Mouse (Mus musculus): ENCODE results near the gene Rnf166. TPM values are rescaled to one million over a fixed set of nuclear protein-coding genes. Genes with fewer than 3 reads are reported as not detected.

Gene Rnf166
- total and polyA plus RNA-seq, 3 experiments, result 36.9 to 99.4 (median 41.6) TPM

GRCm38 (mm10) chr8:122428163-122428562 is 47.7 kb downstream of the Rnf166 start:
- 87% methylated on average over 9 of the region's 9 CpGs for WGBS

GRCm38 (mm10) chr8:122427607-122428006 is 48.3 kb downstream of the Rnf166 start:
- Histone ChIP-seq H3K9ac (ENCODE audit: low read depth, low read length) (no peak overlapping the region), H3K79me2 (replicated peaks; ENCODE audit: control insufficient read depth, insufficient read depth, low read length) (no peaks in the 10 kb centered on the region), H3K4me1 (ENCODE audit: control insufficient read depth, insufficient read depth, low read length) (peaks cover 4% of the 10 kb centered on the region), H3K27ac (no peak overlapping the region), H3K4me3 (no peak overlapping the region), H3K36me3 (ENCODE audit: control insufficient read depth, insufficient read depth, low read length) (no peaks in the 10 kb centered on the region), H3K27me3 (ENCODE audit: control insufficient read depth, insufficient read depth, low read length) (no peaks in the 10 kb centered on the region)
- no peak for TF ChIP-seq CTCF (IDR thresholded peaks at IDR 0.05)
- TF ChIP-seq POLR2A (IDR thresholded peaks at IDR 0.05; ENCODE audit: insufficient read depth, low read depth, low read length), result no peak
- TF ChIP-seq EP300 (IDR thresholded peaks at IDR 0.05; ENCODE audit: insufficient read depth, low read depth, low read length), result no peak
- 90% methylated on average over 7 of the region's 7 CpGs for WGBS
- intact Hi-C loops (cut with DNase I), result no loop called here
- DNase-seq, result no peak

More at GRCm38 (mm10) chr8:122428163-122428562, 47.7 kb downstream of the Rnf166 start:
- TF ChIP-seq CTCF (IDR thresholded peaks at IDR 0.05), result no peak
- Histone ChIP-seq H3K4me3 (no peak overlapping the region), H3K27ac (no peak overlapping the region), H3K27me3 (ENCODE audit: control insufficient read depth, insufficient read depth, low read length) (no peaks in the 10 kb centered on the region), H3K9ac (ENCODE audit: low read depth, low read length) (no peak overlapping the region), H3K4me1 (ENCODE audit: control insufficient read depth, insufficient read depth, low read length) (peaks cover 6% of the 10 kb centered on the region), H3K36me3 (ENCODE audit: control insufficient read depth, insufficient read depth, low read length) (no peaks in the 10 kb centered on the region), H3K79me2 (replicated peaks; ENCODE audit: control insufficient read depth, insufficient read depth, low read length) (no peaks in the 10 kb centered on the region)
- DNase-seq, result no peak
- intact Hi-C loops (cut with DNase I), result no loop called here

- WGBS, result 62% methylated on average over 9 of the region's 9 CpGs
- DNase-seq, result peak in 1 of 2 experiments; percentile 17
- H3K79me2 ChIP-seq (replicated peaks; ENCODE audit: control insufficient read depth, insufficient read depth, low read length), result no peaks in the 10 kb centered on the region
- no peak overlapping the region for H3K9ac ChIP-seq (ENCODE audit: low read depth, low read length)
- TF ChIP-seq EP300 (IDR thresholded peaks at IDR 0.05; ENCODE audit: insufficient read depth, low read depth, low read length) (no peak), POLR2A (IDR thresholded peaks at IDR 0.05; ENCODE audit: insufficient read depth, low read depth, low read length) (no peak)
- H3K27ac ChIP-seq, result no peak overlapping the region
- intact Hi-C loops (cut with DNase I), result no loop called here
- peaks cover 2% of the 10 kb centered on the region for H3K4me1 ChIP-seq (ENCODE audit: control insufficient read depth, insufficient read depth, low read length)
- H3K36me3 ChIP-seq (ENCODE audit: control insufficient read depth, insufficient read depth, low read length), result no peaks in the 10 kb centered on the region
- H3K4me3 ChIP-seq, result no peak overlapping the region
- H3K27me3 ChIP-seq (ENCODE audit: control insufficient read depth, insufficient read depth, low read length), result no peaks in the 10 kb centered on the region
Observed at GRCm38 (mm10) chr8:122426145-122426544, 49.7 kb downstream of the Rnf166 start.

GRCm38 (mm10) chr8:122423659-122424058 is 52.2 kb downstream of the Rnf166 start:
- intact Hi-C loops (cut with DNase I), result no loop called here
- 16% methylated on average over 5 of the region's 5 CpGs for WGBS
- peak; percentile 63 to 71 for DNase-seq

GRCm38 (mm10) chr8:122423217-122423616 is 52.6 kb downstream of the Rnf166 start:
- H3K9ac ChIP-seq (ENCODE audit: low read depth, low read length), result no peak overlapping the region
- intact Hi-C loops (cut with DNase I), result no loop called here
- H3K36me3 ChIP-seq (ENCODE audit: control insufficient read depth, insufficient read depth, low read length), result no peaks in the 10 kb centered on the region
- TF ChIP-seq EP300 (IDR thresholded peaks at IDR 0.05; ENCODE audit: insufficient read depth, low read depth, low read length), result no peak
- TF ChIP-seq CTCF (IDR thresholded peaks at IDR 0.05), result no peak
- TF ChIP-seq POLR2A (IDR thresholded peaks at IDR 0.05; ENCODE audit: insufficient read depth, low read depth, low read length), result no peak
- 86% methylated on average over 24 of the region's 24 CpGs for WGBS
- DNase-seq, result no peak
- no peaks in the 10 kb centered on the region for H3K79me2 ChIP-seq (replicated peaks; ENCODE audit: control insufficient read depth, insufficient read depth, low read length)
- no peak overlapping the region; the same call in 1 of the 2 replicates for H3K27ac ChIP-seq
- peaks cover 2% of the 10 kb centered on the region for H3K4me1 ChIP-seq (ENCODE audit: control insufficient read depth, insufficient read depth, low read length)
- no peak overlapping the region for H3K4me3 ChIP-seq
- no peaks in the 10 kb centered on the region for H3K27me3 ChIP-seq (ENCODE audit: control insufficient read depth, insufficient read depth, low read length)

More at GRCm38 (mm10) chr8:122423659-122424058, 52.2 kb downstream of the Rnf166 start:
- H3K4me1 ChIP-seq (ENCODE audit: control insufficient read depth, insufficient read depth, low read length), result peaks cover 2% of the 10 kb centered on the region
- peak overlapping the region; percentile 28 for H3K27ac ChIP-seq
- H3K9ac ChIP-seq (ENCODE audit: low read depth, low read length), result no peak overlapping the region
- no peak for TF ChIP-seq CTCF (IDR thresholded peaks at IDR 0.05)
- TF ChIP-seq EP300 (IDR thresholded peaks at IDR 0.05; ENCODE audit: insufficient read depth, low read depth, low read length), result no peak
- 0 out of 2 replicates have a peak, but pooled peaks have one; percentile 15 for TF ChIP-seq POLR2A (IDR thresholded peaks at IDR 0.05; ENCODE audit: insufficient read depth, low read depth, low read length)
- no peaks in the 10 kb centered on the region for H3K27me3 ChIP-seq (ENCODE audit: control insufficient read depth, insufficient read depth, low read length)
- no peaks in the 10 kb centered on the region for H3K79me2 ChIP-seq (replicated peaks; ENCODE audit: control insufficient read depth, insufficient read depth, low read length)
- no peaks in the 10 kb centered on the region for H3K36me3 ChIP-seq (ENCODE audit: control insufficient read depth, insufficient read depth, low read length)
- no peak overlapping the region for H3K4me3 ChIP-seq

- Histone ChIP-seq H3K36me3 (ENCODE audit: control insufficient read depth, insufficient read depth, low read length) (no peaks in the 10 kb centered on the region), H3K27ac (no peak within 1 kb of the TSS), H3K27me3 (ENCODE audit: control insufficient read depth, insufficient read depth, low read length) (no peaks in the 10 kb centered on the region), H3K79me2 (replicated peaks; ENCODE audit: control insufficient read depth, insufficient read depth, low read length) (no peaks in the 10 kb centered on the region), H3K4me3 (no peak within 1 kb of the TSS), H3K9ac (ENCODE audit: low read depth, low read length) (no peak within 1 kb of the TSS), H3K4me1 (ENCODE audit: control insufficient read depth, insufficient read depth, low read length) (peaks cover 2% of the 10 kb centered on the region)
- 73% methylated on average over 14 of the region's 14 CpGs for WGBS
- TF ChIP-seq EP300 (IDR thresholded peaks at IDR 0.05; ENCODE audit: insufficient read depth, low read depth, low read length) (no peak), CTCF (IDR thresholded peaks at IDR 0.05) (no peak), POLR2A (IDR thresholded peaks at IDR 0.05; ENCODE audit: insufficient read depth, low read depth, low read length) (no peak)
- intact Hi-C loops (cut with DNase I), result no loop called here
- DNase-seq, result no peak
Observed at GRCm38 (mm10) chr8:122421376-122422070, 54.3 kb downstream of the Rnf166 start, which contains the start of gene Il17c. Gene Il17c (plus strand): TSS chr8:122422020.
